Mouse (Mus musculus) small intestine, adult 2 months (tissue): ENCODE data around the gene 1700015G11Rik. TPM values are rescaled to one million over a fixed set of nuclear protein-coding genes. Genes with fewer than 3 reads are reported as not detected.

Experiments used
- H3K27ac ChIP-seq: fragments of 200-500 bp; 2 replicates; pipeline ENCODE4 v1.5.1; 2012; ENCODE audit warnings: low read depth, low read length, control low read depth, inconsistent platforms; ENCODE audit not compliant: insufficient read depth
- H3K27me3 ChIP-seq: fragments of 200-500 bp; 2 replicates; pipeline ENCODE4 v1.6.1; 2012; ENCODE audit warnings: mild to moderate bottlenecking, moderate library complexity, low read length, inconsistent platforms; ENCODE audit not compliant: control insufficient read depth, insufficient read depth
- H3K36me3 ChIP-seq: fragments of 200-500 bp; 2 replicates; pipeline ENCODE4 v1.6.1; 2012; ENCODE audit warnings: mild to moderate bottlenecking, low read length, control low read depth, inconsistent platforms; ENCODE audit not compliant: control insufficient read depth, insufficient read depth
- H3K4me1 ChIP-seq: fragments of 200-500 bp; 2 replicates; pipeline ENCODE4 v1.6.1; 2012; ENCODE audit warnings: low read length, inconsistent platforms, mixed read lengths; ENCODE audit not compliant: control insufficient read depth, insufficient read depth, insufficient read length
- H3K4me3 ChIP-seq: fragments of 200-500 bp; 2 replicates; pipeline ENCODE4 v1.5.1; 2012; ENCODE audit warnings: low read depth, mild to moderate bottlenecking, control low read depth, inconsistent platforms, low read length, moderate library complexity
- CTCF ChIP-seq: fragments of 200-500 bp; IDR thresholded peaks from 2 replicates; pipeline ENCODE4 v1.5.1; 2012; ENCODE audit warnings: low read depth, mild to moderate bottlenecking, control low read depth, inconsistent platforms, low read length, moderate library complexity, mixed read lengths; ENCODE audit not compliant: insufficient replicate concordance, insufficient read length; ENCODE audit errors: extremely low read depth
- POLR2A ChIP-seq: fragments of 200-500 bp; IDR thresholded peaks from 2 replicates; pipeline ENCODE4 v1.6.1; 2012; ENCODE audit warnings: low read depth, mild to moderate bottlenecking, control low read depth, inconsistent platforms, low read length, moderate library complexity
- WGBS: fragments of 180-500 bp; shearing (Covaris S2); methylation state at CpG from one replicate; pipeline ENCODE4 v1.1.7; 2018; 5-methylcytosine and 5-hydroxymethylcytosine counted together
- polyA plus RNA-seq: library from polyadenylated mRNA; depleted of rRNA; stranded (reverse); fragments of >200 nt; gene quantifications from 2 replicates; pipeline ENCODE4 v1.2.3, GENCODE M21; 2012; rRNA removed

The 1700015G11Rik gene
- polyA plus RNA-seq, 1 experiment, result not detected

- Histone ChIP-seq H3K27ac (no peak overlapping the region), H3K36me3 (no peaks in the 10 kb centered on the region), H3K4me3 (no peak overlapping the region), H3K27me3 (no peaks in the 10 kb centered on the region), H3K4me1 (no peaks in the 10 kb centered on the region)
- TF ChIP-seq CTCF (no peak), POLR2A (no peak)
These were observed 46.1 kb downstream of the 1700015G11Rik start for GRCm38 (mm10) chr7:51969379-51969778.

GRCm38 (mm10) chr7:51967581-51967980 is 47.9 kb downstream of the 1700015G11Rik start:
- no peak overlapping the region for H3K4me3 ChIP-seq
- H3K27ac ChIP-seq, result no peak overlapping the region
- no peaks in the 10 kb centered on the region for H3K36me3 ChIP-seq
- 85% methylated on average over 4 of the region's 4 CpGs for WGBS
- TF ChIP-seq CTCF, result no peak
- no peak for TF ChIP-seq POLR2A
- no peaks in the 10 kb centered on the region for H3K4me1 ChIP-seq
- H3K27me3 ChIP-seq, result no peaks in the 10 kb centered on the region

DNA sequence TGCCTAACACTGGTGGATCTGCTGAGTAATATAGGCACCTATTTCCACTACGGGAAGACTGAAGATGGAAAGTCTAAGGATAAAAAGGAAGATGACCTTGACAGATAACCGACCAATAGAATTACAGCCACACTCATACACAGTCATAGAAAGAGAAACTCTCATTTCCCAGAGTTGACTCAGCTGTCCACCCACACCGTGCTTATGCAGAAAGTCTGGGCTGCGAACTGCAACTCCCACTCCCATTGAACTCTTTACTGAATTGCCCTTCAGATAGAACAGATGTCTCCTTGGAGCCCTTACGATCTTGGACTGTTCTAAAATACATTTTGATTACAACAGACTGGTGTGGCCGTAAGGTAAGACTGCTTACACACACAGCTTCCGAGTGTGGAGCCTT is 50.8 kb downstream of the 1700015G11Rik start:
- H3K4me1 ChIP-seq, result no peaks in the 10 kb centered on the region
- WGBS, result 84% methylated on average over 7 of the region's 7 CpGs
- no peaks in the 10 kb centered on the region for H3K36me3 ChIP-seq
- no peak overlapping the region for H3K4me3 ChIP-seq
- no peaks in the 10 kb centered on the region for H3K27me3 ChIP-seq
- H3K27ac ChIP-seq, result no peak overlapping the region
- no peak for TF ChIP-seq POLR2A
- TF ChIP-seq CTCF, result no peak

DNA sequence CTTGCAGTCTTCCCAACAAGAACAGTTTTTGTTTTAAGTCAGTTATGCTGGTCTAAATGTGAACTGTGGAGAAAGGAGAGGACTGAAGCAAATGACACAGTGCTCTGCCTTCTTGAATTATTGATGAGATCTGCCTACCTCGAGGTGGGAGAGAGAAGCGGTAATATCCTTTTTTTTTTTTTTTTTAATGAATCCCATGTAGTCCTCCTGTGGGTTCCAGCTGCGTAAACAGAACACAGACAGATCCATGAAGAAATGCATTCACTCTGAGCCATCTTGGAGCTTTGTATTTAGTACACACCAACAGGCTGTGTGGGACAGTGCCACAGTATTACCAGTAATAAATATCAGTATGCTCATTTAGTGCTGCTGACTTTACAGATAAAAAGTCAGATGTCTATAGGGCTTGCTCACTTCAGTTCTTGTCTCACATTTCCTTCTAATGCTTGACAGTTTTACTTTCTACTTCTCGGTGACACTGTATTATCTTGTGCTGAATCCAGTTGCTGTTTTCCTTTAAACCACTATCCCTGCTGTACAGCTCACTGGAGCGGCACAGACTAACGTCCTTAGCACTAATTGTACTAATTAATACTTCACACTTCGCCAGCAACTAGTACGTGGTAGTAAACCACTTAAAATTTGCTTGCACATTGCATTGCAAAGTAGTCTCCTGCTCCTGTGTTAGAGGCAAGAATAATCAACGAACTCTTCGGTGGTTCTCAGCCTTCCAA is 53.1 kb downstream of the 1700015G11Rik start:
- no peak overlapping the region for H3K27ac ChIP-seq
- H3K27me3 ChIP-seq, result no peaks in the 10 kb centered on the region
- 84% methylated on average over 10 of the region's 10 CpGs for WGBS
- TF ChIP-seq POLR2A (no peak), CTCF (no peak)
- H3K4me3 ChIP-seq, result no peak overlapping the region
- no peaks in the 10 kb centered on the region for H3K36me3 ChIP-seq
- no peaks in the 10 kb centered on the region for H3K4me1 ChIP-seq

Other genes starting within 250 kb of the 1700015G11Rik start
- 0.61 and 1.1 TPM in 2 replicates for gene Gas2, start 153.7 kb downstream of the 1700015G11Rik start, polyA plus RNA-seq
- gene Fancf, start 153.5 kb downstream of the 1700015G11Rik start, polyA plus RNA-seq, result 10.6 and 14.4 TPM in 2 replicates
- 1.1 and 1.8 TPM in 2 replicates for gene Svip, start 9.7 kb downstream of the 1700015G11Rik start, polyA plus RNA-seq